Mouse (Mus musculus): ENCODE results near the gene Atg4a-ps.
"Not testable (repeated sequence)": the region's sequence is repeated elsewhere in the genome, so short reads cannot be mapped to it uniquely, and the experiment has no call there.

DNA sequence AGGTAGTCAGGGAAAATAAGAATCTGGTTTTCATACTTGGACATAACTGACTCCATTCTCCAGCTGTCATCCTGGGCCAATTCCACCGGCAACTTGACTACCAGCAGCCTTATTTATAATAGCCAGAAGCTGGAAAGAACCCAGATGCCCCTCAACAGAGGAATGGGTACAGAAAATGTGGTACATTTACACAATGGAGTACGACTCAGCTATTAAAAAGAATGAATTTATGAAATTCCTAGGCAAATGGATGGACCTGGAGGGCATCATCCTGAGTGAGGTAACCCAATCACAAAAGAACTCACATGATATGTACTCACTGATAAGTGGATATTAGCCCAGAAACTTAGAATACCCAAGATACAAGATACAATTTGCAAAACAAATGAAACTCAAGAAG is at the start of gene Atg4a-ps:
- TF ChIP-seq CTCF (IDR thresholded peaks at IDR 0.05; ENCODE audit: borderline replicate concordance, control insufficient read depth, extremely low read depth, insufficient read depth, low read length, poor library complexity); POLR2A (IDR thresholded peaks at IDR 0.05; ENCODE audit: control insufficient read depth, extremely low read depth, insufficient read depth, low read length, poor library complexity): not testable (repeated sequence)

Data from thymus, adult 2 months (tissue).